Comparison of ENCODE assay signal across 4 mouse cellular contexts in genomic region chr17:53778411-53778810, GRCm38 (mm10).
DNase-seq lines count a peak whose midpoint lies in the region.

No protein-coding gene starts in this region.

- peak; percentile 19 for DNase-seq in cerebellum, adult 11 months
- DNase-seq in cerebellum, adult 18-20 months, result peak; percentile 34 to 45
- peak; percentile 76 for DNase-seq in cerebellum, adult 9-10 months
- DNase-seq in cerebellum, postnatal 10 days, result peak; percentile 12 to 20

Comparison
In these comparisons a context has a peak if more than half of its experiments do, and no peak if none do; other contexts are left out.
1. Peak in every context shown above with its lines: DNase-seq.
2. DNase-seq: peak in every context shown above with its lines; median percentile 76 in cerebellum, adult 9-10 months; 40 in cerebellum, adult 18-20 months; 19 in cerebellum, adult 11 months; 16 in cerebellum, postnatal 10 days.